Comparison of ENCODE assay signal across 8 mouse cellular contexts in genomic region chr9:101445764-101446163, GRCm38 (mm10).
A peak's percentile ranks its signal among the peaks of the same experiment; 100 is the strongest.
DNase-seq lines count a peak whose midpoint lies in the region; ATAC-seq lines count a peak whose summit lies in the region.

No protein-coding gene starts in this region.

- no peaks in the 10 kb centered on the region for H3K36me3 ChIP-seq in forebrain, embryonic 15.5 days
- H3K36me3 ChIP-seq in forebrain, embryonic 11.5 days (ENCODE audit: control insufficient read depth, insufficient read depth, low read length), result no peaks in the 10 kb centered on the region
- H3K36me3 ChIP-seq in stomach, embryonic 16.5 days (ENCODE audit: control insufficient read depth, insufficient read depth, low read length), result no peaks in the 10 kb centered on the region

- no peak overlapping the region for H3K9ac ChIP-seq in forebrain, embryonic 15.5 days (replicated peaks)
- H3K9ac ChIP-seq in forebrain, embryonic 11.5 days (ENCODE audit: low read length), result no peak overlapping the region
- H3K9ac ChIP-seq in stomach, embryonic 16.5 days (ENCODE audit: low read length), result no peak overlapping the region

- 55% methylated on average over 5 of the region's 5 CpGs for WGBS in forebrain, embryonic 15.5 days
- 92% methylated on average over 5 of the region's 5 CpGs for WGBS in forebrain, embryonic 11.5 days
- 69% methylated on average over 5 of the region's 5 CpGs for WGBS in stomach, embryonic 16.5 days

- H3K27ac ChIP-seq in forebrain, embryonic 15.5 days (replicated peaks), result peak overlapping the region; percentile 53
- no peak overlapping the region for H3K27ac ChIP-seq in forebrain, embryonic 11.5 days (ENCODE audit: low read depth, low read length)
- H3K27ac ChIP-seq in stomach, embryonic 16.5 days (ENCODE audit: low read length), result peak overlapping the region; percentile 69; the same call in 1 of the 2 replicates

- DNase-seq in forebrain, embryonic 11.5 days (ENCODE audit: low spot score), result no peak
- peak; percentile 97 for DNase-seq in brain, adult 2 months (ENCODE audit: low read depth, low spot score)
- DNase-seq in frontal cortex, postnatal 25 days (ENCODE audit: low spot score in 2 of 2), result peak; percentile 14 to 50
- peak; percentile 78 for DNase-seq in left cerebral cortex, adult 11 months (ENCODE audit: low spot score)
- DNase-seq in natural killer cell, adult 2 months (ENCODE audit: low spot score in 2 of 2), result no peak
- DNase-seq in thymus, postnatal 14 days, result no peak

- no peak overlapping the region for H3K4me3 ChIP-seq in forebrain, embryonic 15.5 days
- H3K4me3 ChIP-seq in forebrain, embryonic 11.5 days (ENCODE audit: low read depth, low read length), result no peak overlapping the region
- H3K4me3 ChIP-seq in stomach, embryonic 16.5 days (replicated peaks; ENCODE audit: low read length), result no peak overlapping the region

- H3K27me3 ChIP-seq in forebrain, embryonic 15.5 days, result no peaks in the 10 kb centered on the region
- no peaks in the 10 kb centered on the region for H3K27me3 ChIP-seq in forebrain, embryonic 11.5 days (ENCODE audit: control insufficient read depth, insufficient read depth, low read length)
- no peaks in the 10 kb centered on the region for H3K27me3 ChIP-seq in stomach, embryonic 16.5 days (ENCODE audit: control insufficient read depth, insufficient read depth, low read length)

- peak; percentile 96 for ATAC-seq in forebrain, embryonic 15.5 days (replicated peaks)
- no peak for ATAC-seq in forebrain, embryonic 11.5 days (replicated peaks; ENCODE audit: low FRiP score)
- peak; percentile 69 for ATAC-seq in stomach, embryonic 16.5 days (ENCODE audit: insufficient read depth, low FRiP score)

- no peak overlapping the region for H3K4me2 ChIP-seq in forebrain, embryonic 15.5 days (replicated peaks)
- no peak overlapping the region for H3K4me2 ChIP-seq in forebrain, embryonic 11.5 days (ENCODE audit: low read depth, low read length, severe bottlenecking)
- no peak overlapping the region for H3K4me2 ChIP-seq in stomach, embryonic 16.5 days (ENCODE audit: low read depth, low read length)

- 0 out of 2 replicates have a peak, but pooled peaks cover 6% of the 10 kb centered on the region for H3K4me1 ChIP-seq in forebrain, embryonic 15.5 days
- H3K4me1 ChIP-seq in forebrain, embryonic 11.5 days (replicated peaks; ENCODE audit: control insufficient read depth, insufficient read depth, low read length), result no peaks in the 10 kb centered on the region
- H3K4me1 ChIP-seq in stomach, embryonic 16.5 days (ENCODE audit: control insufficient read depth, insufficient read depth, low read length), result 0 out of 2 replicates have a peak, but pooled peaks cover 3% of the 10 kb centered on the region

- no peaks in the 10 kb centered on the region for H3K9me3 ChIP-seq in forebrain, embryonic 15.5 days
- no peaks in the 10 kb centered on the region for H3K9me3 ChIP-seq in forebrain, embryonic 11.5 days (ENCODE audit: control insufficient read depth, low read length)
- H3K9me3 ChIP-seq in stomach, embryonic 16.5 days (replicated peaks; ENCODE audit: control insufficient read depth, low read length), result no peaks in the 10 kb centered on the region

Comparison
In these comparisons a context has a peak if more than half of its experiments do, and no peak if none do; other contexts are left out.
1. DNase-seq: peak in brain, adult 2 months (single experiment), frontal cortex, postnatal 25 days (2 of 2) and left cerebral cortex, adult 11 months (single experiment); none in forebrain, embryonic 11.5 days (single experiment), natural killer cell, adult 2 months (0 of 2) and thymus, postnatal 14 days (single experiment).